Mouse (Mus musculus) macrophage (primary cell): ENCODE results near the gene Speer4c. TPM values are rescaled to one million over a fixed set of nuclear protein-coding genes. Genes with fewer than 3 reads are reported as not detected.
"Not testable (repeated sequence)": the region's sequence is repeated elsewhere in the genome, so short reads cannot be mapped to it uniquely, and the experiment has no call there.

Experiments used
- H3K27ac ChIP-seq: fragments of 350-480 bp; formaldehyde crosslinking; 2 replicates; pipeline ENCODE4 v1.9.0; 2021
- H3K36me3 ChIP-seq: fragments of 350-480 bp; formaldehyde crosslinking; 2 replicates; pipeline ENCODE4 v1.9.0; 2021; ENCODE audit errors: inconsistent target
- H3K4me3 ChIP-seq: fragments of 350-480 bp; formaldehyde crosslinking; 2 replicates; pipeline ENCODE4 v1.9.0; 2021; ENCODE audit errors: inconsistent target
- H3K79me2 ChIP-seq: fragments of 350-480 bp; formaldehyde crosslinking; 2 replicates; pipeline ENCODE4 v1.9.0; 2021; ENCODE audit errors: inconsistent target
- WGBS: methylation state at CpG from one replicate; pipeline ENCODE4 v1.1.7; 2026; ENCODE audit warnings: inconsistent platforms; ENCODE audit not compliant: missing documents; 5-methylcytosine and 5-hydroxymethylcytosine counted together
- polyA plus RNA-seq: library from polyadenylated mRNA; stranded (reverse); fragments of 250-400 nt; gene quantifications from 3 replicates; pipeline ENCODE4 v1.2.4, GENCODE M21; 2018; ENCODE audit warnings: inconsistent platforms
- total RNA-seq, 78 experiments: library from RNA; depleted of rRNA; stranded (reverse); fragments of 250-400 nt; gene quantifications; 1 replicate in 9 of 78; 2 replicates in 24 of 78; 3 replicates in 43 of 78; 4 replicates in 2 of 78; pipeline ENCODE4 v1.2.4; 2018; ENCODE audit warnings: inconsistent platforms in 56 of 78

Gene Speer4c
- not detected for total RNA-seq (2018; cell fraction: chromatin; rRNA removed)
- total RNA-seq (2018; cell fraction: cytosol; rRNA removed) = not detected
- total RNA-seq (2018; cell fraction: nucleus; rRNA removed) = not detected
- not detected in 3 replicates for polyA plus RNA-seq

- H3K27ac ChIP-seq, H3K79me2 ChIP-seq, H3K36me3 ChIP-seq, H3K4me3 ChIP-seq: not testable (repeated sequence)
Observed at GRCm38 (mm10) chr5:15714171-15714570, at the start of gene Speer4c. Gene Speer4c (minus strand): TSS chr5:15714271.

GRCm38 (mm10) chr5:15747478-15748255, 33.6 kb upstream of the Speer4c start:
- Histone ChIP-seq H3K79me2 (no peaks in the 10 kb centered on the region), H3K27ac (no peak overlapping the region), H3K4me3 (no peak overlapping the region), H3K36me3 (no peaks in the 10 kb centered on the region)
- WGBS = 86% methylated on average over 4 of the region's 4 CpGs

- Histone ChIP-seq H3K79me2 (no peaks in the 10 kb centered on the region), H3K36me3 (no peaks in the 10 kb centered on the region), H3K27ac (no peak overlapping the region), H3K4me3 (no peak overlapping the region)
- WGBS = 63% methylated on average over 3 of the region's 3 CpGs
Observed at GRCm38 (mm10) chr5:15734097-15734867, 20.2 kb upstream of the Speer4c start.

GRCm38 (mm10) chr5:15702891-15703290, 11.2 kb downstream of the Speer4c start:
- not testable (repeated sequence) for H3K79me2 ChIP-seq, H3K4me3 ChIP-seq, H3K36me3 ChIP-seq, H3K27ac ChIP-seq
- 20% methylated on average over 5 of the region's 5 CpGs for WGBS

- H3K4me3 ChIP-seq, H3K79me2 ChIP-seq, H3K36me3 ChIP-seq, H3K27ac ChIP-seq: not testable (repeated sequence)
- 61% methylated on average over 2 of the region's 2 CpGs for WGBS
Observed at GRCm38 (mm10) chr5:15697719-15698118, 16.4 kb downstream of the Speer4c start.

GRCm38 (mm10) chr5:15691849-15692248, 22.2 kb downstream of the Speer4c start:
- not testable (repeated sequence) for H3K36me3 ChIP-seq, H3K4me3 ChIP-seq, H3K27ac ChIP-seq, H3K79me2 ChIP-seq
- WGBS = 82% methylated on average over 4 of the region's 4 CpGs

GRCm38 (mm10) chr5:15690822-15691221, 23.2 kb downstream of the Speer4c start:
- not testable (repeated sequence) for H3K79me2 ChIP-seq, H3K4me3 ChIP-seq, H3K27ac ChIP-seq, H3K36me3 ChIP-seq
- 73% methylated on average over 4 of the region's 4 CpGs for WGBS

GRCm38 (mm10) chr5:15689659-15690213, 24.3 kb downstream of the Speer4c start:
- not testable (repeated sequence) for H3K36me3 ChIP-seq, H3K79me2 ChIP-seq
- 77% methylated on average over 4 of the region's 6 CpGs for WGBS

GRCm38 (mm10) chr5:15688874-15689658, 25.0 kb downstream of the Speer4c start:
- H3K36me3 ChIP-seq, H3K27ac ChIP-seq: not testable (repeated sequence)
- WGBS = 84% methylated on average over 3 of the region's 4 CpGs

More at GRCm38 (mm10) chr5:15689659-15690213, 24.3 kb downstream of the Speer4c start:
- not testable (repeated sequence) for H3K27ac ChIP-seq, H3K4me3 ChIP-seq

GRCm38 (mm10) chr5:15681301-15682035, 32.6 kb downstream of the Speer4c start:
- not testable (repeated sequence) for H3K4me3 ChIP-seq, H3K36me3 ChIP-seq, H3K79me2 ChIP-seq, H3K27ac ChIP-seq
- 77% methylated on average over 6 of the region's 10 CpGs for WGBS

More at GRCm38 (mm10) chr5:15688874-15689658, 25.0 kb downstream of the Speer4c start:
- not testable (repeated sequence) for H3K79me2 ChIP-seq, H3K4me3 ChIP-seq

GRCm38 (mm10) chr5:15679980-15680949, 33.8 kb downstream of the Speer4c start:
- not testable (repeated sequence) for H3K4me3 ChIP-seq, H3K79me2 ChIP-seq, H3K27ac ChIP-seq, H3K36me3 ChIP-seq
- WGBS = 68% methylated on average over 12 of the region's 13 CpGs

GRCm38 (mm10) chr5:15678907-15679306, 35.2 kb downstream of the Speer4c start:
- not testable (repeated sequence) for H3K4me3 ChIP-seq, H3K79me2 ChIP-seq, H3K27ac ChIP-seq, H3K36me3 ChIP-seq
- WGBS = 80% methylated on average over 2 of the region's 2 CpGs

- not testable (repeated sequence) for H3K4me3 ChIP-seq, H3K36me3 ChIP-seq, H3K27ac ChIP-seq, H3K79me2 ChIP-seq
- WGBS = 100% methylated on average over 1 of the region's 4 CpGs
Observed at GRCm38 (mm10) chr5:15677750-15678149, 36.3 kb downstream of the Speer4c start.
